Mouse (Mus musculus) midbrain, embryonic 13.5 days (tissue): ENCODE measurements at regions not wholly inside any gene's neighbourhood (a gene's known extent, or its start where the extent isn't known, plus 50 kb on each side); places are given as distances from the start of the nearest gene placed in this dataset.

ENCODE experiments used
- ATAC-seq: fragments of 200-750 bp; cut with Nextera tagmentation; 2 replicates; pipeline ENCODE4 v1.8.0; 2017; ENCODE audit warnings: mild to moderate bottlenecking, moderate TSS enrichment, moderate library complexity
- H3K27ac ChIP-seq: fragments of 300-500 bp; sonication (generic); 2 replicates; pipeline ENCODE4 v1.5.1; 2015; ENCODE audit warnings: inconsistent platforms, mild to moderate bottlenecking, moderate library complexity
- H3K27me3 ChIP-seq: fragments of 300-500 bp; sonication (generic); 2 replicates; pipeline ENCODE4 v1.6.1; 2015; ENCODE audit warnings: mild to moderate bottlenecking, inconsistent platforms
- H3K36me3 ChIP-seq: fragments of 300-500 bp; sonication (generic); 2 replicates; pipeline ENCODE4 v1.6.1; 2015; ENCODE audit warnings: mild to moderate bottlenecking, inconsistent platforms
- H3K4me1 ChIP-seq: fragments of 300-500 bp; sonication (generic); replicated peaks from 2 replicates; pipeline ENCODE4 v1.6.1; 2015; ENCODE audit warnings: inconsistent platforms
- H3K4me2 ChIP-seq: fragments of 300-500 bp; sonication (generic); replicated peaks from 2 replicates; pipeline ENCODE4 v1.6.1; 2015; ENCODE audit warnings: moderate library complexity, mild to moderate bottlenecking, inconsistent platforms
- H3K4me3 ChIP-seq: fragments of 300-500 bp; sonication (generic); replicated peaks from 2 replicates; pipeline ENCODE4 v1.5.1; 2015; ENCODE audit warnings: mild to moderate bottlenecking, inconsistent platforms
- H3K9ac ChIP-seq: fragments of 300-500 bp; sonication (generic); replicated peaks from 2 replicates; pipeline ENCODE4 v1.6.1; 2015; ENCODE audit warnings: mild to moderate bottlenecking, inconsistent platforms
- H3K9me3 ChIP-seq: fragments of 300-500 bp; sonication (generic); 2 replicates; pipeline ENCODE4 v1.6.1; 2016; ENCODE audit warnings: mild to moderate bottlenecking, inconsistent platforms
- WGBS: fragments of 180-500 bp; shearing (Covaris S2); methylation state at CpG from one replicate; pipeline ENCODE4 v1.1.7; 2015; 5-methylcytosine and 5-hydroxymethylcytosine counted together

- Histone ChIP-seq H3K4me2 (no peak overlapping the region), H3K9me3 (no peaks in the 10 kb centered on the region), H3K27me3 (no peaks in the 10 kb centered on the region), H3K9ac (no peak overlapping the region), H3K36me3 (no peaks in the 10 kb centered on the region), H3K27ac (no peak overlapping the region), H3K4me1 (no peaks in the 10 kb centered on the region), H3K4me3 (no peak overlapping the region)
- no peak for ATAC-seq
- WGBS, result 51% methylated on average over 3 of the region's 3 CpGs
Measured at GRCm38 (mm10) chr9:101641524-101641923, 220.1 kb upstream of the 9630041A04Rik start.

GRCm38 (mm10) chr9:101640598-101640997, 221.0 kb upstream of the 9630041A04Rik start:
- H3K27me3 ChIP-seq, result no peaks in the 10 kb centered on the region
- ATAC-seq, result no peak
- no peak overlapping the region for H3K27ac ChIP-seq
- no peaks in the 10 kb centered on the region for H3K9me3 ChIP-seq
- H3K9ac ChIP-seq, result no peak overlapping the region
- H3K4me2 ChIP-seq, result no peak overlapping the region
- no peaks in the 10 kb centered on the region for H3K36me3 ChIP-seq
- H3K4me3 ChIP-seq, result no peak overlapping the region
- no peaks in the 10 kb centered on the region for H3K4me1 ChIP-seq

GRCm38 (mm10) chr9:101616261-101616660, 245.4 kb upstream of the 9630041A04Rik start:
- Histone ChIP-seq H3K27ac (no peak overlapping the region), H3K4me1 (no peaks in the 10 kb centered on the region), H3K9me3 (no peaks in the 10 kb centered on the region), H3K27me3 (no peaks in the 10 kb centered on the region), H3K4me3 (no peak overlapping the region), H3K36me3 (no peaks in the 10 kb centered on the region), H3K9ac (no peak overlapping the region), H3K4me2 (no peak overlapping the region)
- WGBS, result 78% methylated on average over 2 of the region's 2 CpGs
- no peak for ATAC-seq

GRCm38 (mm10) chr9:101615176-101615575, 246.5 kb upstream of the 9630041A04Rik start:
- no peaks in the 10 kb centered on the region for H3K9me3 ChIP-seq
- no peaks in the 10 kb centered on the region for H3K4me1 ChIP-seq
- H3K4me3 ChIP-seq, result no peak overlapping the region
- no peak overlapping the region for H3K9ac ChIP-seq
- H3K36me3 ChIP-seq, result no peaks in the 10 kb centered on the region
- no peak for ATAC-seq
- no peaks in the 10 kb centered on the region for H3K27me3 ChIP-seq
- no peak overlapping the region for H3K4me2 ChIP-seq
- WGBS, result 90% methylated on average over 3 of the region's 3 CpGs
- no peak overlapping the region for H3K27ac ChIP-seq

- Histone ChIP-seq H3K9me3 (no peaks in the 10 kb centered on the region), H3K4me3 (no peak overlapping the region), H3K36me3 (no peaks in the 10 kb centered on the region), H3K9ac (no peak overlapping the region), H3K27ac (no peak overlapping the region), H3K27me3 (no peaks in the 10 kb centered on the region), H3K4me2 (no peak overlapping the region), H3K4me1 (0 out of 2 replicates have a peak, but pooled peaks cover 5% of the 10 kb centered on the region)
- no peak for ATAC-seq
- 78% methylated on average over 3 of the region's 3 CpGs for WGBS
Measured at GRCm38 (mm10) chr9:101613933-101614332, 247.7 kb upstream of the 9630041A04Rik start.

GRCm38 (mm10) chr9:101613471-101613870, 248.2 kb upstream of the 9630041A04Rik start:
- no peak for ATAC-seq
- WGBS, result 82% methylated on average over 2 of the region's 2 CpGs
- H3K4me2 ChIP-seq, result no peak overlapping the region
- H3K4me3 ChIP-seq, result no peak overlapping the region
- no peak overlapping the region for H3K27ac ChIP-seq
- no peak overlapping the region for H3K9ac ChIP-seq
- no peaks in the 10 kb centered on the region for H3K27me3 ChIP-seq
- H3K36me3 ChIP-seq, result no peaks in the 10 kb centered on the region
- 0 out of 2 replicates have a peak, but pooled peaks cover 5% of the 10 kb centered on the region for H3K4me1 ChIP-seq
- H3K9me3 ChIP-seq, result no peaks in the 10 kb centered on the region

GRCm38 (mm10) chr9:101612971-101613370, 248.7 kb upstream of the 9630041A04Rik start:
- Histone ChIP-seq H3K27ac (no peak overlapping the region), H3K9me3 (no peaks in the 10 kb centered on the region), H3K27me3 (no peaks in the 10 kb centered on the region), H3K4me1 (0 out of 2 replicates have a peak, but pooled peaks cover 5% of the 10 kb centered on the region), H3K9ac (no peak overlapping the region), H3K36me3 (no peaks in the 10 kb centered on the region), H3K4me2 (no peak overlapping the region), H3K4me3 (no peak overlapping the region)
- no peak for ATAC-seq
- WGBS, result 90% methylated on average over 5 of the region's 5 CpGs

- H3K4me2 ChIP-seq, result no peak overlapping the region
- H3K27ac ChIP-seq, result no peak overlapping the region
- 0 out of 2 replicates have a peak, but pooled peaks cover 5% of the 10 kb centered on the region for H3K4me1 ChIP-seq
- H3K9ac ChIP-seq, result no peak overlapping the region
- whole genome bisulfite sequencing, result 87% methylated on average over 4 of the region's 4 CpGs
- ATAC-seq, result no peak
- no peak overlapping the region for H3K4me3 ChIP-seq
- no peaks in the 10 kb centered on the region for H3K27me3 ChIP-seq
- H3K36me3 ChIP-seq, result no peaks in the 10 kb centered on the region
- H3K9me3 ChIP-seq, result no peaks in the 10 kb centered on the region
Measured at GRCm38 (mm10) chr9:101612571-101612970, 249.1 kb upstream of the 9630041A04Rik start.

- Histone ChIP-seq H3K4me1 (0 out of 2 replicates have a peak, but pooled peaks cover 5% of the 10 kb centered on the region), H3K36me3 (no peaks in the 10 kb centered on the region), H3K4me3 (no peak overlapping the region), H3K4me2 (no peak overlapping the region), H3K27me3 (no peaks in the 10 kb centered on the region), H3K27ac (no peak overlapping the region), H3K9me3 (no peaks in the 10 kb centered on the region), H3K9ac (no peak overlapping the region)
- WGBS, result 37% methylated on average over 3 of the region's 3 CpGs
- ATAC-seq, result no peak
Measured at GRCm38 (mm10) chr9:101611481-101611880, 250.2 kb upstream of the 9630041A04Rik start.

GRCm38 (mm10) chr9:101610806-101611443, 250.7 kb upstream of the 9630041A04Rik start:
- ATAC-seq, result no peak
- Histone ChIP-seq H3K27me3 (no peaks in the 10 kb centered on the region), H3K9ac (no peak overlapping the region), H3K4me3 (no peak overlapping the region), H3K4me2 (no peak overlapping the region), H3K4me1 (0 out of 2 replicates have a peak, but pooled peaks cover 5% of the 10 kb centered on the region), H3K27ac (no peak overlapping the region), H3K36me3 (no peaks in the 10 kb centered on the region), H3K9me3 (no peaks in the 10 kb centered on the region)
- WGBS, result 79% methylated on average over 8 of the region's 8 CpGs

GRCm38 (mm10) chr9:101610338-101610737, 251.3 kb upstream of the 9630041A04Rik start:
- WGBS, result 85% methylated on average over 4 of the region's 4 CpGs
- Histone ChIP-seq H3K27ac (no peak overlapping the region), H3K4me3 (no peak overlapping the region), H3K27me3 (no peaks in the 10 kb centered on the region), H3K36me3 (no peaks in the 10 kb centered on the region), H3K9me3 (no peaks in the 10 kb centered on the region), H3K4me2 (no peak overlapping the region), H3K9ac (no peak overlapping the region), H3K4me1 (0 out of 2 replicates have a peak, but pooled peaks cover 5% of the 10 kb centered on the region)
- no peak for ATAC-seq

- Histone ChIP-seq H3K4me3 (no peak overlapping the region), H3K4me1 (no peaks in the 10 kb centered on the region), H3K4me2 (no peak overlapping the region), H3K27me3 (no peaks in the 10 kb centered on the region), H3K27ac (no peak overlapping the region), H3K36me3 (no peaks in the 10 kb centered on the region), H3K9ac (no peak overlapping the region), H3K9me3 (no peaks in the 10 kb centered on the region)
- no peak for ATAC-seq
- whole genome bisulfite sequencing, result 77% methylated on average over 6 of the region's 6 CpGs
Measured at GRCm38 (mm10) chr9:101602799-101603198, 258.8 kb upstream of the 9630041A04Rik start.

- Histone ChIP-seq H3K4me2 (no peak overlapping the region), H3K4me3 (no peak overlapping the region), H3K4me1 (no peaks in the 10 kb centered on the region), H3K9me3 (no peaks in the 10 kb centered on the region), H3K27ac (no peak overlapping the region), H3K36me3 (no peaks in the 10 kb centered on the region), H3K9ac (no peak overlapping the region), H3K27me3 (no peaks in the 10 kb centered on the region)
- 93% methylated on average over 3 of the region's 3 CpGs for WGBS
- no peak for ATAC-seq
Measured at GRCm38 (mm10) chr9:101596898-101597297, 264.7 kb upstream of the 9630041A04Rik start.
